Mouse (Mus musculus): Measurements from ENCODE around the gene Ick.

GRCm38 (mm10) chr9:78071626-78072025 lies 37.4 kb upstream of the Ick start:
- TF ChIP-seq ZC3H11A (IDR thresholded peaks at IDR 0.05; ENCODE audit: borderline replicate concordance, low read depth, low read length) (no peak), HCFC1 (IDR thresholded peaks at IDR 0.05; ENCODE audit: borderline replicate concordance, insufficient read depth, low read length) (no peak), MAFK (IDR thresholded peaks at IDR 0.05; ENCODE audit: insufficient read depth, low read depth, low read length) (no peak)
